Mouse (Mus musculus): ENCODE measurements around the gene Cttnbp2. TPM values are rescaled to one million over a fixed set of nuclear protein-coding genes. Genes with fewer than 3 reads are reported as not detected.

Cttnbp2 gene
- polyA plus RNA-seq, 1 experiment from 2014 or later, result 4.5 TPM

DNA sequence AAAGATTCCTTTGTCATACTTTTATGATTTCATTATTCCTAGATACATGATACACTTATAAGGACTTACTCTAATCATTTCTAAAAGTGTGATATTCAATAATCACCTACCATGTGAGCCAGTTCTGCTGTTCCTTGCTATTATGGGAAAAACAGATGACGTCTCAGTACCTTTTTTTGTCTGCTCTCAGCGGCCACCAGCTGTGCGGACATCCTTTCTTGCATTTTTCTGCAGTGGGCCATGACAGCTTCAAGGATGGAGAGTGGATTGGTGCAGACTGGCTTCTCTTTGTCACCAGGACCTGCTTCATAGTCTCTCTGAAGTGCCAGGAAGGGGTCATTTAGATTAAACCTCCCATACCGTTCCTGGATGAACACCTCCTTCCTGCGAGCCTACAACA is 66.6 kb downstream of the Cttnbp2 start:
- H3K9ac ChIP-seq (ENCODE audit: low read depth, low read length), result no peak overlapping the region
- H3K4me2 ChIP-seq, result no peak overlapping the region
- no peaks in the 10 kb centered on the region for H3K9me3 ChIP-seq (ENCODE audit: control insufficient read depth, low read length)
- H3K4me3 ChIP-seq (ENCODE audit: low read depth, low read length), result no peak overlapping the region
- H3K4me1 ChIP-seq (replicated peaks; ENCODE audit: control insufficient read depth, insufficient read depth, low read length), result no peaks in the 10 kb centered on the region
- H3K27me3 ChIP-seq (replicated peaks; ENCODE audit: control insufficient read depth, insufficient read depth, low read length), result no peaks in the 10 kb centered on the region
- no peak for ATAC-seq (replicated peaks; ENCODE audit: low FRiP score)
- WGBS, result 78% methylated on average over 5 of the region's 5 CpGs
- H3K27ac ChIP-seq (ENCODE audit: low read depth, low read length), result no peak overlapping the region
- H3K36me3 ChIP-seq (ENCODE audit: control insufficient read depth, insufficient read depth, low read length), result no peaks in the 10 kb centered on the region
- no peak for DNase-seq (ENCODE audit: low spot score)

GRCm38 (mm10) chr6:18446917-18447316 is 67.7 kb downstream of the Cttnbp2 start:
- Histone ChIP-seq H3K9ac (ENCODE audit: low read depth, low read length) (no peak overlapping the region), H3K4me3 (ENCODE audit: low read depth, low read length) (no peak overlapping the region), H3K9me3 (ENCODE audit: control insufficient read depth, low read length) (no peaks in the 10 kb centered on the region), H3K27ac (ENCODE audit: low read depth, low read length) (no peak overlapping the region), H3K27me3 (replicated peaks; ENCODE audit: control insufficient read depth, insufficient read depth, low read length) (no peaks in the 10 kb centered on the region), H3K36me3 (ENCODE audit: control insufficient read depth, insufficient read depth, low read length) (no peaks in the 10 kb centered on the region), H3K4me1 (replicated peaks; ENCODE audit: control insufficient read depth, insufficient read depth, low read length) (no peaks in the 10 kb centered on the region), H3K4me2 (no peak overlapping the region)
- DNase-seq (ENCODE audit: low spot score) (no peak), ATAC-seq (replicated peaks; ENCODE audit: low FRiP score) (no peak)
- 67% methylated on average over 7 of the region's 7 CpGs for WGBS

DNA sequence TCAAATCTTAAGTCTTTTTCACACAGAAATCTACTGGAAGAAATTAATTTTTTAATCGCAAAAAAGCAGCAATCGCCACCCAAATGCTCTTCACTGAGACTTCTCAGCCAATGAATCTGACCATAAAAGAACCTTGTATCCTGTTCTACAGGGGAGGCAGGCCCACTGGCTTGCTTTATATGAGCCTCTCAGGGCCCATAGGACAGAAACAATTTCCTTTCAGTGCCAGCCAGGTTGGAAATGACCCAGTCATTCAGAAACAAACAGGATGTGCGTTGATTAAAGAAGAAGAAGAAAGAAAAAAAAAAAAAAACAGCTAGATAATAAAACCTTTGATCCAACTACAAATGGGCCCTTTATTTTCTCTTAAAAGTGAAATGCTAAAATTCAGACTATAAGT is 68.3 kb downstream of the Cttnbp2 start:
- Histone ChIP-seq H3K27me3 (replicated peaks; ENCODE audit: control insufficient read depth, insufficient read depth, low read length) (no peaks in the 10 kb centered on the region), H3K27ac (ENCODE audit: low read depth, low read length) (no peak overlapping the region), H3K4me2 (no peak overlapping the region), H3K4me1 (replicated peaks; ENCODE audit: control insufficient read depth, insufficient read depth, low read length) (no peaks in the 10 kb centered on the region), H3K4me3 (ENCODE audit: low read depth, low read length) (no peak overlapping the region), H3K9ac (ENCODE audit: low read depth, low read length) (no peak overlapping the region), H3K9me3 (ENCODE audit: control insufficient read depth, low read length) (no peaks in the 10 kb centered on the region), H3K36me3 (ENCODE audit: control insufficient read depth, insufficient read depth, low read length) (no peaks in the 10 kb centered on the region)
- ATAC-seq (replicated peaks; ENCODE audit: low FRiP score) (no peak), DNase-seq (ENCODE audit: low spot score) (no peak)
- 84% methylated on average over 3 of the region's 3 CpGs for WGBS

DNA sequence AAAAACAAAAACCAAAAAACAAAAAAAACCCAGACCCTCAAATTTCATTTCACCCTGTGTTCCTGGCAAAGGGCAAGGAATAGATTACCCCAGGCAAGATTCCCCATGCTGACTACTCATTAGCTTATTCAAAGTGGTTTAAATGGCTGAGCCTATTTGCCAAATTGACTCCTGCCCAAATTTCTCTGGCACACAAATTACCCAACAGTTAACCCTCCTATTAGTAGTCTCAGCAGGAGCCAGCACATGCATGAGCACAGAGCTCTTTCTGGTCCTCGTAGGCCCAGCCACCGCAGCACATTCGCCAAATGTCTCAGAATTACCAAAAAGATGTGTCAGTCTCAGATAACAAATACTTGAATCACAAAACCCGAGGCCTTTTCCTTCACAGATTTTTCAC is 68.9 kb downstream of the Cttnbp2 start:
- no peaks in the 10 kb centered on the region; the same call in 1 of the 2 replicates for H3K4me1 ChIP-seq (replicated peaks; ENCODE audit: control insufficient read depth, insufficient read depth, low read length)
- H3K4me3 ChIP-seq (ENCODE audit: low read depth, low read length), result no peak overlapping the region
- H3K27me3 ChIP-seq (replicated peaks; ENCODE audit: control insufficient read depth, insufficient read depth, low read length), result no peaks in the 10 kb centered on the region
- H3K9ac ChIP-seq (ENCODE audit: low read depth, low read length), result no peak overlapping the region
- H3K4me2 ChIP-seq, result no peak overlapping the region
- H3K9me3 ChIP-seq (ENCODE audit: control insufficient read depth, low read length), result no peaks in the 10 kb centered on the region
- ATAC-seq (replicated peaks; ENCODE audit: low FRiP score), result no peak
- no peaks in the 10 kb centered on the region for H3K36me3 ChIP-seq (ENCODE audit: control insufficient read depth, insufficient read depth, low read length)
- no peak overlapping the region for H3K27ac ChIP-seq (ENCODE audit: low read depth, low read length)
- no peak for DNase-seq (ENCODE audit: low spot score)
- 46% methylated on average over 4 of the region's 4 CpGs for whole genome bisulfite sequencing

DNA sequence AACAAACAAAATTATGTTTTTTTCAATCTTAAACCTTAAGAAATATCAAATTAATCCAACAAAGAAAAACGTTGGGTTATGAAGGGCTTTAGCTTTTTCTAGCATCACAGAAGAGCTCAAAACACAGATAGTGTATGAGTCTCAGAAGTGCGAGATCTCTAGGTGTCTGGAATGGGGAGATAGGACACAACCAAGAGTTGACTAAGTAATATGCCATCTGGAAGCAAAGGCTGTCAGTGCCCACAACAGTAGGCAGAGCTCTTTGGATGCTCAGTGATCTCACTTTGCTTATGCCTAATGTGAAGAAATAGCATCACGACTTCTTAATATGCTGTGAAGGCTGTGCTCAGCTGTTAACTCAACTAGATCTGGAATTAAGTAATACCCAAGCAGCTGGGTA is 72.3 kb downstream of the Cttnbp2 start:
- Histone ChIP-seq H3K36me3 (ENCODE audit: control insufficient read depth, insufficient read depth, low read length) (no peaks in the 10 kb centered on the region), H3K9ac (ENCODE audit: low read depth, low read length) (no peak overlapping the region), H3K4me3 (ENCODE audit: low read depth, low read length) (no peak overlapping the region), H3K27ac (ENCODE audit: low read depth, low read length) (no peak overlapping the region), H3K4me2 (no peak overlapping the region), H3K27me3 (replicated peaks; ENCODE audit: control insufficient read depth, insufficient read depth, low read length) (no peaks in the 10 kb centered on the region), H3K4me1 (replicated peaks; ENCODE audit: control insufficient read depth, insufficient read depth, low read length) (no peaks in the 10 kb centered on the region; the same call in 1 of the 2 replicates), H3K9me3 (ENCODE audit: control insufficient read depth, low read length) (no peaks in the 10 kb centered on the region)
- no peak for DNase-seq (ENCODE audit: low spot score)
- ATAC-seq (replicated peaks; ENCODE audit: low FRiP score), result peak; percentile 74
- WGBS, result 62% methylated on average over 3 of the region's 3 CpGs

DNA sequence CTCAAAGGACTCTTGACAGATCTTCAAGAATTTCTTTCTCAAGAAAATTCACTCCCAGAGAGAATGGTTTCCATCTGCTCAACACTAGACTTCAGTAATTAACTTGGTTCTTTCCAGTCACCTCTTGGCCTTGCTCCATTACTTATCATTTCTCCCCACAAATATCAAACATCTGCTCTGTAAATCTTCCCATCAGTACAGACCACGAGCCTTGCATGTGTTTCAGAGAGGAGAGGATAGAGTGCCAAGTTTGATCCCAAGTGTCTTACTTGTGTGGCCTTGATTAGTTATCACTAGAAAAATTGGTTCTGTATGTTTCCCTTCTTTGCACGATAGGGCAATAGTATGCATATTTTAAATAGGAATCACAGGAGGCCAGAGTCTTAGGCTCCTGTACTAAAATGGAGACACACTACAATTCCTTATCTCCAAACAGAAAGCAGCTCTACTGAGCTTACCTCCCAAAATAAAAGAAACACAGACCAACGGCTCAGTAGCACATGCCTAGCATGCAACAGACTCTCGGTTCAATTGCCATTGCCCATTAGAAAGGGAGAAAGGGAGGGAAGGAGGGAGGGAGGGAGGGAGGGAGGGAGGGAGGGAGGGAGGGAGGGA is 73.6 kb downstream of the Cttnbp2 start:
- Histone ChIP-seq H3K4me3 (ENCODE audit: low read depth, low read length) (no peak overlapping the region), H3K27ac (ENCODE audit: low read depth, low read length) (no peak overlapping the region), H3K9me3 (ENCODE audit: control insufficient read depth, low read length) (no peaks in the 10 kb centered on the region), H3K36me3 (ENCODE audit: control insufficient read depth, insufficient read depth, low read length) (no peaks in the 10 kb centered on the region), H3K9ac (ENCODE audit: low read depth, low read length) (no peak overlapping the region), H3K4me2 (no peak overlapping the region), H3K4me1 (replicated peaks; ENCODE audit: control insufficient read depth, insufficient read depth, low read length) (no peaks in the 10 kb centered on the region; the same call in 1 of the 2 replicates), H3K27me3 (replicated peaks; ENCODE audit: control insufficient read depth, insufficient read depth, low read length) (no peaks in the 10 kb centered on the region)
- DNase-seq (ENCODE audit: low spot score) (no peak), ATAC-seq (replicated peaks; ENCODE audit: low FRiP score) (peak; percentile 60)
- 49% methylated on average over 4 of the region's 4 CpGs for WGBS

DNA sequence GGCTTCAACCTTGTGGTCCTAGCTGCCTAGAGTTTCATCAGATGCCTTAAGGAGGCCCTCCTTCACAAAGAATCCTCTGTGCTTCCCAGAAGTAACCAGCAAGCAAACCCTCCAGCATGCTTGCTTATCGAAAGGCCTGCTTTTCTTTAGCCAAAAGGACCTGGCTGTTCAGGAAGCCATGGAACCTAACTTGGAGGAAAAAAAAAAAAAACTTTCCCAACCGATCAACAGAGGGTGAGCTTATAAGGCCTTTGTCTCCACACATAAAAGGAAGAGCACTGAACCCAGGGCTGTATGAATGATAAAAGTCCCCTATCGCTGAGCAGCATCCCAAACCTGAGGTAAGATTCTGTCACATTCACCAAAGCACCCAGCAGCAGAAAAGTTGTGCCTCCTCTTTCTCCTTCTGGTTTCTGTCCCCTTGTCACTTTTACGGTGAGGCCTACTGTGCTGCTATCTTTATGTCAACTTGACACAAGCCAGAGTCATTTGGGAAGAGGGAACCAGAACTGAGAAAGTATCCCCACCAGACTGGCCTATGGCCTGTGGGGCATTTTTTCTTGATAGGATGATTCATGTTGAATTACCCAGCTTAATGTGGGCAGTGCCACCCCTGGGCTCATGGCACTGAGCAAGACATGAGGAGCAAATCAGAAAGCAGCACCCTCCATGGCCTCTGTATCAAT is 78.4 kb downstream of the Cttnbp2 start:
- Histone ChIP-seq H3K4me1 (replicated peaks; ENCODE audit: control insufficient read depth, insufficient read depth, low read length) (peaks cover 10% of the 10 kb centered on the region), H3K36me3 (ENCODE audit: control insufficient read depth, insufficient read depth, low read length) (no peaks in the 10 kb centered on the region), H3K9me3 (ENCODE audit: control insufficient read depth, low read length) (no peaks in the 10 kb centered on the region), H3K9ac (ENCODE audit: low read depth, low read length) (peak overlapping the region; percentile 17; the same call in 1 of the 2 replicates), H3K27ac (ENCODE audit: low read depth, low read length) (no peak overlapping the region), H3K27me3 (replicated peaks; ENCODE audit: control insufficient read depth, insufficient read depth, low read length) (no peaks in the 10 kb centered on the region), H3K4me2 (peak overlapping the region; percentile 41; the same call in 1 of the 2 replicates), H3K4me3 (ENCODE audit: low read depth, low read length) (no peak overlapping the region)
- 46% methylated on average over 4 of the region's 4 CpGs for WGBS
- DNase-seq (ENCODE audit: low spot score) (no peak), ATAC-seq (replicated peaks; ENCODE audit: low FRiP score) (no peak)

DNA sequence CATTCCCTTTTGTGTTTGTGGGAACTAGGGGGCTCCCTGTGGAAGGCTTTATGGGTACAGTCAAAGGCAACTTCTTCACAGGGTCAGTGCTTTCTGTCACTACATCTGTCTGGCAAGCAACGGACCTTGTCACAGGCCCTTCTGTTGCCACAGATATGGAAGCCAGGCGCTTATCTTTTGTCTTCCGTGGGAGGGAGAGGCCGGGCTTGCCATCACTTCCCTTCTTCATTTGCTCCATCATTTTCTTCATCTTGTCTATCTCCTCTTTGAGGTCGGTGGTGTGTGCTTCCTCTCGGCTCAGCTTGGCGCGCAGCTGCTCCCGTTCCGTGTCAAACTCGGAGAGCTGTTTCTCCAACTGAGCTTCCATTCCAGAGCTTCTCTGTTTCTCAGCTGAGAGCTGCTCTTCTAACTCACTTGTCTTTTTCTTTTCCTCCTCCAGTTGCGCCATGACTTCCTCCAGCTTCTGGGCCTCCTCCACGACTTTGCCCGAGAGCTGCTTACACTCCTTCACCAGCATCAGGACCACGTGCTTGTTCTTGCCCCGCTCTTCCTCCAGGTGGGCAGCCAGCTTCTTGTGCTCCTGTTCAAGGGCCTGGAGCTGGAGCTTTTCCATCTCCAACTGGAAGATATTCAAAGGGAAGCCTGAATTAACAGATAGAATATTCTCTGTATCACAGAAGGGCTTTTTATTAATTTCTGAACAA is 79.7 kb downstream of the Cttnbp2 start:
- Histone ChIP-seq H3K4me2 (peak overlapping the region; percentile 59), H3K27ac (ENCODE audit: low read depth, low read length) (peak overlapping the region; percentile 66), H3K4me1 (replicated peaks; ENCODE audit: control insufficient read depth, insufficient read depth, low read length) (peaks cover 10% of the 10 kb centered on the region), H3K9ac (ENCODE audit: low read depth, low read length) (peak overlapping the region; percentile 7; the same call in 1 of the 2 replicates), H3K9me3 (ENCODE audit: control insufficient read depth, low read length) (no peaks in the 10 kb centered on the region), H3K4me3 (ENCODE audit: low read depth, low read length) (peak overlapping the region; percentile 28; the same call in 1 of the 2 replicates), H3K27me3 (replicated peaks; ENCODE audit: control insufficient read depth, insufficient read depth, low read length) (no peaks in the 10 kb centered on the region), H3K36me3 (ENCODE audit: control insufficient read depth, insufficient read depth, low read length) (no peaks in the 10 kb centered on the region)
- DNase-seq (ENCODE audit: low spot score) (peak; percentile 40), ATAC-seq (replicated peaks; ENCODE audit: low FRiP score) (peak; percentile 94)
- whole genome bisulfite sequencing, result 51% methylated on average over 16 of the region's 16 CpGs

Measured in liver, embryonic 11.5 days (tissue).